Mouse (Mus musculus) midbrain, embryonic 13.5 days (tissue): Measurements from ENCODE around the gene Fam50b. TPM values are rescaled to one million over a fixed set of nuclear protein-coding genes. Genes with fewer than 3 reads are reported as not detected.

Experiments used
- ATAC-seq: fragments of 200-750 bp; cut with Nextera tagmentation; 2 replicates; pipeline ENCODE4 v1.8.0; 2017; ENCODE audit warnings: mild to moderate bottlenecking, moderate TSS enrichment, moderate library complexity
- H3K27ac ChIP-seq: fragments of 300-500 bp; sonication (generic); 2 replicates; pipeline ENCODE4 v1.5.1; 2015; ENCODE audit warnings: inconsistent platforms, mild to moderate bottlenecking, moderate library complexity
- H3K27me3 ChIP-seq: fragments of 300-500 bp; sonication (generic); 2 replicates; pipeline ENCODE4 v1.6.1; 2015; ENCODE audit warnings: mild to moderate bottlenecking, inconsistent platforms
- H3K36me3 ChIP-seq: fragments of 300-500 bp; sonication (generic); 2 replicates; pipeline ENCODE4 v1.6.1; 2015; ENCODE audit warnings: mild to moderate bottlenecking, inconsistent platforms
- H3K4me1 ChIP-seq: fragments of 300-500 bp; sonication (generic); replicated peaks from 2 replicates; pipeline ENCODE4 v1.6.1; 2015; ENCODE audit warnings: inconsistent platforms
- H3K4me2 ChIP-seq: fragments of 300-500 bp; sonication (generic); replicated peaks from 2 replicates; pipeline ENCODE4 v1.6.1; 2015; ENCODE audit warnings: moderate library complexity, mild to moderate bottlenecking, inconsistent platforms
- H3K4me3 ChIP-seq: fragments of 300-500 bp; sonication (generic); replicated peaks from 2 replicates; pipeline ENCODE4 v1.5.1; 2015; ENCODE audit warnings: mild to moderate bottlenecking, inconsistent platforms
- H3K9ac ChIP-seq: fragments of 300-500 bp; sonication (generic); replicated peaks from 2 replicates; pipeline ENCODE4 v1.6.1; 2015; ENCODE audit warnings: mild to moderate bottlenecking, inconsistent platforms
- H3K9me3 ChIP-seq: fragments of 300-500 bp; sonication (generic); 2 replicates; pipeline ENCODE4 v1.6.1; 2016; ENCODE audit warnings: mild to moderate bottlenecking, inconsistent platforms
- WGBS: fragments of 180-500 bp; shearing (Covaris S2); methylation state at CpG from one replicate; pipeline ENCODE4 v1.1.7; 2015; 5-methylcytosine and 5-hydroxymethylcytosine counted together
- polyA plus RNA-seq: library from polyadenylated mRNA; unstranded; fragments of >200 nt; fragmentation: Nextera tagmentation; extraction: Ambion mirVana; gene quantifications from 2 replicates; pipeline ENCODE4 v1.2.1, GENCODE M21; 2015

Fam50b gene
- polyA plus RNA-seq, 1 experiment from 2014 or later, result not detected

GRCm38 (mm10) chr13:34780856-34781610 lies 46.4 kb downstream of the Fam50b start:
- 64% methylated on average over 7 of the region's 7 CpGs for WGBS
- no peak for ATAC-seq
- no peaks in the 10 kb centered on the region for H3K36me3 ChIP-seq

GRCm38 (mm10) chr13:34781611-34782009 lies 47.0 kb downstream of the Fam50b start:
- Histone ChIP-seq H3K4me1 (no peaks in the 10 kb centered on the region), H3K9ac (no peak overlapping the region), H3K36me3 (no peaks in the 10 kb centered on the region), H3K9me3 (no peaks in the 10 kb centered on the region), H3K27me3 (no peaks in the 10 kb centered on the region; the same call in 1 of the 2 replicates), H3K27ac (no peak overlapping the region), H3K4me3 (no peak overlapping the region), H3K4me2 (no peak overlapping the region)
- 69% methylated on average over 4 of the region's 4 CpGs for WGBS
- no peak for ATAC-seq

More at GRCm38 (mm10) chr13:34780856-34781610, 46.4 kb downstream of the Fam50b start:
- Histone ChIP-seq H3K4me2 (no peak overlapping the region), H3K9me3 (no peaks in the 10 kb centered on the region), H3K4me3 (no peak overlapping the region), H3K9ac (no peak overlapping the region), H3K27ac (no peak overlapping the region), H3K4me1 (no peaks in the 10 kb centered on the region), H3K27me3 (no peaks in the 10 kb centered on the region; the same call in 1 of the 2 replicates)

GRCm38 (mm10) chr13:34784818-34785217 lies 50.2 kb downstream of the Fam50b start:
- WGBS, result 86% methylated on average over 8 of the region's 8 CpGs
- no peak overlapping the region for H3K4me3 ChIP-seq
- no peak overlapping the region for H3K9ac ChIP-seq
- no peak overlapping the region for H3K27ac ChIP-seq
- no peaks in the 10 kb centered on the region; the same call in 1 of the 2 replicates for H3K27me3 ChIP-seq
- H3K4me1 ChIP-seq, result no peaks in the 10 kb centered on the region
- H3K9me3 ChIP-seq, result no peaks in the 10 kb centered on the region
- no peaks in the 10 kb centered on the region for H3K36me3 ChIP-seq
- ATAC-seq, result no peak
- no peak overlapping the region for H3K4me2 ChIP-seq

GRCm38 (mm10) chr13:34786634-34787033 lies 52.0 kb downstream of the Fam50b start:
- Histone ChIP-seq H3K4me2 (no peak overlapping the region), H3K9me3 (no peaks in the 10 kb centered on the region), H3K4me1 (no peaks in the 10 kb centered on the region), H3K4me3 (no peak overlapping the region), H3K27me3 (no peaks in the 10 kb centered on the region), H3K9ac (no peak overlapping the region), H3K27ac (no peak overlapping the region), H3K36me3 (no peaks in the 10 kb centered on the region)
- ATAC-seq, result no peak
- 91% methylated on average over 5 of the region's 5 CpGs for whole genome bisulfite sequencing

GRCm38 (mm10) chr13:34787546-34787945 lies 52.9 kb downstream of the Fam50b start:
- Histone ChIP-seq H3K9ac (no peak overlapping the region), H3K36me3 (no peaks in the 10 kb centered on the region), H3K4me3 (no peak overlapping the region), H3K4me1 (no peaks in the 10 kb centered on the region), H3K27me3 (no peaks in the 10 kb centered on the region), H3K4me2 (no peak overlapping the region), H3K27ac (no peak overlapping the region), H3K9me3 (no peaks in the 10 kb centered on the region)
- 55% methylated on average over 5 of the region's 5 CpGs for WGBS
- ATAC-seq, result no peak

GRCm38 (mm10) chr13:34789176-34789818 lies 54.6 kb downstream of the Fam50b start:
- H3K27me3 ChIP-seq, result no peaks in the 10 kb centered on the region
- ATAC-seq, result no peak
- WGBS, result 87% methylated on average over 3 of the region's 3 CpGs
- no peaks in the 10 kb centered on the region for H3K4me1 ChIP-seq
- no peak overlapping the region for H3K4me3 ChIP-seq
- H3K27ac ChIP-seq, result no peak overlapping the region
- no peaks in the 10 kb centered on the region for H3K9me3 ChIP-seq
- H3K4me2 ChIP-seq, result no peak overlapping the region
- no peak overlapping the region for H3K9ac ChIP-seq
- no peaks in the 10 kb centered on the region for H3K36me3 ChIP-seq

GRCm38 (mm10) chr13:34793066-34793465 lies 58.4 kb downstream of the Fam50b start:
- ATAC-seq, result no peak
- no peaks in the 10 kb centered on the region for H3K36me3 ChIP-seq
- no peak overlapping the region for H3K4me3 ChIP-seq
- no peaks in the 10 kb centered on the region for H3K27me3 ChIP-seq
- WGBS, result 80% methylated on average over 7 of the region's 7 CpGs
- H3K27ac ChIP-seq, result no peak overlapping the region
- no peaks in the 10 kb centered on the region for H3K4me1 ChIP-seq
- no peaks in the 10 kb centered on the region for H3K9me3 ChIP-seq
- no peak overlapping the region for H3K9ac ChIP-seq
- H3K4me2 ChIP-seq, result no peak overlapping the region

- no peaks in the 10 kb centered on the region for H3K27me3 ChIP-seq
Measured at GRCm38 (mm10) chr13:34793816-34794215, 59.2 kb downstream of the Fam50b start.

GRCm38 (mm10) chr13:34794426-34794825 lies 59.8 kb downstream of the Fam50b start:
- Histone ChIP-seq H3K9ac (no peak overlapping the region), H3K27me3 (no peaks in the 10 kb centered on the region), H3K4me3 (no peak overlapping the region), H3K36me3 (no peaks in the 10 kb centered on the region), H3K4me1 (no peaks in the 10 kb centered on the region), H3K27ac (no peak overlapping the region), H3K4me2 (no peak overlapping the region), H3K9me3 (no peaks in the 10 kb centered on the region)
- 65% methylated on average over 2 of the region's 2 CpGs for WGBS
- no peak for ATAC-seq

More at GRCm38 (mm10) chr13:34793816-34794215, 59.2 kb downstream of the Fam50b start:
- no peak overlapping the region for H3K4me3 ChIP-seq
- no peak for ATAC-seq
- 49% methylated on average over 2 of the region's 2 CpGs for WGBS
- H3K27ac ChIP-seq, result no peak overlapping the region
- H3K4me1 ChIP-seq, result no peaks in the 10 kb centered on the region
- no peak overlapping the region for H3K9ac ChIP-seq
- H3K4me2 ChIP-seq, result no peak overlapping the region
- H3K9me3 ChIP-seq, result no peaks in the 10 kb centered on the region
- no peaks in the 10 kb centered on the region for H3K36me3 ChIP-seq

Other genes starting within 250 kb of the Fam50b start
- 7.8 and 8.3 TPM in 2 replicates for gene Pxdc1, start 81.4 kb upstream of the Fam50b start, polyA plus RNA-seq
- gene Prpf4b, start 140.5 kb downstream of the Fam50b start, polyA plus RNA-seq, result 80.2 and 80.9 TPM in 2 replicates
- 0.76 and 1.1 TPM in 2 replicates for gene Fam217a, start 189.5 kb downstream of the Fam50b start, polyA plus RNA-seq
- not detected in 2 replicates for gene 4933417A18Rik, start 189.6 kb downstream of the Fam50b start, polyA plus RNA-seq
- 0.31 and 0.47 TPM in 2 replicates for gene Eci3, start 229.0 kb downstream of the Fam50b start, polyA plus RNA-seq